Mouse (Mus musculus) lung, adult 18-20 months (tissue): ENCODE measurements at regions not wholly inside any gene's neighbourhood (a gene's known extent, or its start where the extent isn't known, plus 50 kb on each side); places are given as distances from the start of the nearest gene placed in this dataset.

ENCODE experiments used
- DNase-seq, 2 experiments: peaks; one replicate each; pipeline ENCODE4 v3.0.0; 2022; ENCODE audit warnings: mixed read lengths in 2 of 2

DNA sequence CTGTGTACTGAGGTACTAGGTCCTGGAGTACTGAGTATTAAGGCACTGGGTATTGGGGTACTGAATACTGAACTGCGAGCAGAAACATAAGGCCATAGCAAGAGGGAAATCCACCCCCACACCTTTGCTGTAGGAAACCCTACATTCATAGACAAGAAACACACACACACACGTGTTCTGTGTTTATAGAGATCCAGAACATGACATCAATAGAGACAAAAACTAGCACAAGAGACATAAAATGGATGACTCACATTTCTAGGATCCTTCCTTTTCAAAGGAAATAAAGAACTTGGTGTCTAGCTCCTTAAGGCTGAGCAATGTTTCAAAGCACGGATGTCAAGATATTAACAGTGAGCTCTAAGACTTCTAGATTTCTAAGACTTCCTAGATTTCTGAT, 49.9 kb upstream of the Nepro start:
- DNase-seq = no peak

DNA sequence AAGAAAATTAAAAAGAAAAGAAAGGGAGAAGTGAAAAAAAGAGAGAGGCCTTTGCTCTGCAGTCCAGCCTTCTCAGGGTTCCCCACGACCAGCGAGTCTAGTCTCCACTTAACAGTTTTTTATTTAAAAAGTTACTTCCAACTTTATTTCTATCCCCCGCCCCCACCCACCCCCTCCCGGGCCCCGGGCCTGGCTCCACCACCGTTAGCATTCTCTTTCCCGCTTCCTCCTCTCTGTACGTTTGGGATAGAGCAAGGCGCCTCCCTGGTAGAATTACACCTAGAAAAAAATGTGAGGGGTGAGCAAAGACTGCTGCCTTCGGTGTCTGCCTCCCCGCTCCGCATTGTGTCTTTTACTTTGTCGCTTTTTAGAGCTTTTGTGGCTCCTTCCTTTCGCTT, 51.7 kb upstream of the Nepro start:
- DNase-seq = no peak

DNA sequence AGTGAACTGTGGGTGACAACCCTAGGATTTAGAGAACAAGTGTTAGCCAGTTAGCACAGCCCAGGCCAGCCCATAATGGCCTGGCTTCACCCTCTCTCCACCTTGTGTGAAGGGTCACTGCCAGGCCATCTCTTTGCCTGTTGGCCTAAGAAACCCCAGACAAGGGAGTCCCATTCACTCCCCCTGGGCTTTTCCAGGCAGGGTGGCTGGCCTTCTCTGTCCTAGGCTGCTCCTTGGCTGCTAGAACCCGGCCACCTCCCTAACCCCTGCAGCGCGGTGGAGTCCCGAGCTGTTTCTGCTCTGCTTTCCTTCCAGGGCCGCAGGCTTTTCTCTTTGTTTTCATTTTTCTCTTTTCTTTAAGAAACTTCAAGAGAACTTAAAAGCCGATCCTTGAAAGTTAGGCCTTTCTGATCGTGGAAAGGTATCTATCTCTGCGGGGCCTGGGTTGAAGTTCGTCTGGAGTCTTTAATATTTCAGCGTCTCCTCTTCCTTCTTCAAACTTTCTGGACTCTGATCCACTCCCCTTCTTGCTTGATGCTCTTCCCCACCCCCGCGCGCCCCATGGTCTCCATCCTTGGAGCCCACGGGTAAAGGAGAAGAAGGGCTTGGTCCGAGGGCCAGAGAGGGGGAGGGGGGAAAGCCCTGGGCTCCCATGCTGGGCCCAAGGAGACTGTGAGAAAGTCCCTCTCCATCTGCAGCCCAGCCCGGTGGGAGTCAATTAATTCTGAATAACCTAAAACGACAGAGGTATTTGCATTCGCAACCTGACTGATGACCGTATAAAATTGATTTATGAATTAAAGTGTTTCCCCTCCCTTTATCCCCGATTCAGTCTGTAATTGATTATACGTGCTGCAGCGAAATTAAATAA, 52.3 kb upstream of the Nepro start:
- no peak for DNase-seq

DNA sequence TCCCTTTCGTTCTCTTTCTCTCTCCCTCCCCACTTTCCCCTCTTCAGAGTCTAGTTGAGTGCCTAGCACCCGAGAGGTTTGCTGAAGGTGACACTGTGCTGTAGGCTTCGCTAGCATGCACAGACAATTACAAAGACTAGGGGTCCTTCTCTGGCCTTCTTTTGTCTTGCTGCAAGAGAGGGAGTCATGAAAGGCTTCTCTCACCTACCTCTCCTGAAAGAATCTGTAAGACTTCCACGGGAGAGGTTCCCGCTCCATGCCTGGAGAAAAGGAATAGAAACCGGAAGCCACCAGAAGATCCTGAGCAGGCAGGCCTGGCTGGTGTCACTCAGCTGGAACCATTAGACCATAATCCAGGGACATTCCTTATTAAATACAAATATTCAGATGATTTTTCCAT, 56.0 kb upstream of the Nepro start:
- no peak for DNase-seq

DNA sequence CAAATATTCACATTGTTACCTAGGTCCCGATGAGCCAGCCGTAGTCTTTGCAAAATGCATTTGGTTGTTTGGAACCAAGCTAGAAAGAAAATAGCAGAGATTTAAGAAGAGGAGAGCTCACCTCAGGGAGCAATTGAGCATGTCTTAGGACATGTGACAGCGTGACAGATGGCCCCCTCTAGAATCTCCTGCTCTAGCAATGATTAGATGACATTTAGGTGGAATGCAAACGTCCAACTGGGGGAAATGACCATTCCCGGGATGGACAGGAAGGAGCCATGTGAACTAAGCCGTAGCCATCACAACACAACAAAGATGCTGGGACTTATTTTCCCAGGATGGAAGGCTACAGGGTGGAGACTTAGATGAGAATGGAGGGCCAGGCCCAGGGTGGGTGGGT, 57.0 kb upstream of the Nepro start:
- no peak for DNase-seq

DNA sequence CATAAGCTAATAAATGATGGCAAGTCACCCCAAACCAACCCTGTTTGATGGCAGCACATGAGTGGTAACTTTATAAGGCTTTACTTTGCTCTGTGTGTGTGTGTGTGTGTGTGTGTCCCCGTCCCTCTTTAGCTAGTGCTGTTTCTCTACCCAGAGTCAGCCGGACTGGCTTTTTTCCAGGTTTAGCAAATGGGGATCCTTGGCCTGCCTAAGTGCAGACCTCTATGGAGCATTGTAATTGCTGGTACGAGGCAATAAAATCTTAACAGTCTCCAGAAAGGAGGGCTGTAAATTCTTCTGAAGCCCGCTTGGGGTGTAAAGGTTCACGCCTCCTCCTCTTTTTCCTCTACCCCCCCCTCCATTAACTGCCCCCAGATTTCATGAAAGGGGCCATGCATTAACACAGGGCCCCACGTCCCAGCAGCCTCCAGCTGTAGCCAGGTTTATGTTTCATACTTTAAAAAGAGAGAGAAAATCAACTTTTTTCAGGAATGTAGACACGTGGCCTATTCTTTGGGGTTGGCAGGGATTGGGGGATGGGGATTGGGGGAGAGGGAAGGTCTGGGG, 57.6 kb upstream of the Nepro start:
- no peak for DNase-seq

DNA sequence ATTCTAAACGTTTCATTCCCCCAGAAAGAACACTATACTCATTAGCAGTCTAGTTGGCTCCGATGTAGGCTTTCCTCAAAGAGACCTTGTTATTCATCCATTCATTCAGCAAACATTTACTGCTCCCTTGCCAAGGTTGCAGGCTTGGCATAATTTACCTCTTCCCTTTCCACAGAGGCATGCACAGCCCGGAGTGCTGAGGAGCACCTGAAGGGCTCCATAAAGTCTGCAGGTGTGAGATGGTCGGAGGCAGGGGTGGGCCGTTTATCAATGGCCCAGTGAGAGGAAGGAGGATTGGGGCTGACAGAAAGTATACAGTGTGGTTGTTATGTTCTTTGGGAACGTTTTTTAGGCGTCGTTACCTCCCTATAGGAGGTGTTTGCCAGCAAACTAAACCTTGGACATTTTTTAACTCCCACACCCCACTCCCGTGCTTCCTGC, 58.6 kb upstream of the Nepro start:
- DNase-seq = no peak

DNA sequence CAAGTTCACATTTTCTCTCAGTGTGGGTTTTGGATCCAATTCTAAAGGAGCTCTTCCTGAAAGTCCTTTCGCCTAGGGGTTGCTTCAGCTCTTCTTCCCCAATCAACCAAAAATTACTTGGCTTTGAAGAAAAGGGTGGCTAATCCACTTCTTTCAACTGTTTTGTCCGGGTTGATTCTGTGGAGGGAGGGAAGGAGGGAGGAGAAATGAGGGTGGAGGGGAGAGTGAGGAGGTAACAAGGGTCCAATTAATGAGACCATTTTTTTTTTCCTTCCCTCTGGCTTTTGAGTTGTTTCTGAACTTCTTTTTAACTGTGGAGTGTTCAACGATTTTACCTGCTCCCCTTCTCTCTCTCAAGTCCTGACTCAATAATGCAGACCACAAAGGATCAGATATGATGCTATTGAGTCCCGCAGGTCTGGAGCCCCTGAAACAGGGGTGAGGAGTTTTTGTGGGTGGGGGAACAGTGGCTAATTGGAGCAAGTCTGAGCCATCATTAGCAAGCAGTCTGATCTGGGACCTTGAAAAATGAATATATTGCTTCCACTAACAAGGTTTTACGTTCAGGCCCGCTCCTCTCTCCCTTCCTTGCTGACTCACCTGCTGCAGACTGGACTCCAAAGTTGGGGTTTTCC, 61.0 kb upstream of the Nepro start:
- DNase-seq = no peak

DNA sequence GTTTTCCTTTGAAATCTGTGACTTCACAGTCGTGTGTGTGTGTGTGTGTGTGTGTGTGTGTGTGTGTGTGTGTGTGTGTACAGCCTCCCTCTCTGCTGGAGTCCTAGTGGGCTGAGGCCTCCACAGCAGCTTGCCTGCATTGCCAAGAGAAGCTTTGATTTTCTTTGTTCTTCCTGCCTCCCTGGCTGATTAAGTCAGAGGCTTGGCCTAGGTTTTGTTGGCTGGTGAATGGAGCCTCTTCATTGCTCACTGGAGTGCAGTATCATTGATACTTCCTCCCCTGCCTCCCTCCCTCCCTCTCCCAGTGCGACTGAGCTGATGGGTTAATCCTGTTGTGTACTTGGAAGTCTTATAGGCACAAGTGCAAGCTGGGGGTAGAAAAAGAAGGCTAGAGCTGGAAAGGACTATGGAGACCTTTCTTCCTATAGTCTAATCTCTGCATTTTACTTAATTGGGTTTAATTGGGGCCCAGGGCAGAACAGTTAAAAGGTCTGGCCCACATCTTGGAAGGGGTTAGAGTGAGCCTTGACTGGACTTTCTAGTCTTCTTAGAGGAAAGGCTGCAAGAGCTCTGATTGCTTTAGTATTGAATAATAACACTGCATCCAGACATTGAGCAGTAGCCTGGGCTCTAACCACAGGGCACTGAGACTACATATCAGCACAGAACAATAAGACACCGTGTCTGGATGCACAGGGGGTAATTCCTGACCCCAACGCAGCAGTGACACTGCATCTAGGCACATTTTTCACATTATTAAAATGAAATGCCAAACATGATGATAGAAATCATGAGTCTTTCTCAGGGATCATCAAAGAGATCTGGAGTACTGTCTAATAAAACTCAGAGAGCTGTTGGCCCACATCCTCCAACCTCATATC, 62.9 kb upstream of the Nepro start:
- no peak for DNase-seq

DNA sequence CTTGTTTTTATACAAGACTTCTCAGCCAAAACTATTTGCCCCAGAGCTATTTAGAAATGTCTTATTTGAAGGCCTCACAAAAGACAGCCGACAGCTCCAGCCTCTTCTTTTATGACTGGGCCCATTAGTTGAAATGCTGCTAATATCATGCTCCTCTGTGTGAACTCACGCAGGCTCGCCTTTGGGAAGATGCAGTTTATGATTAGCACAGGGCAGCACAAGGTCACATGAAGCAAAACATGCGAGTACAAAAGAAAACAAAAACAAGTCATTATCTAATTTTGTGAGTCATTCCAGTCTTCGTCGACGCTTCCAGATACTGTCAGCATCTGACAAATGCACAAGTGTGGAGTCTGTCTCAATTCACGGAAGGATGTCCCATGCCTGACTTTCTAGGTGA, 65.8 kb upstream of the Nepro start:
- no peak for DNase-seq

DNA sequence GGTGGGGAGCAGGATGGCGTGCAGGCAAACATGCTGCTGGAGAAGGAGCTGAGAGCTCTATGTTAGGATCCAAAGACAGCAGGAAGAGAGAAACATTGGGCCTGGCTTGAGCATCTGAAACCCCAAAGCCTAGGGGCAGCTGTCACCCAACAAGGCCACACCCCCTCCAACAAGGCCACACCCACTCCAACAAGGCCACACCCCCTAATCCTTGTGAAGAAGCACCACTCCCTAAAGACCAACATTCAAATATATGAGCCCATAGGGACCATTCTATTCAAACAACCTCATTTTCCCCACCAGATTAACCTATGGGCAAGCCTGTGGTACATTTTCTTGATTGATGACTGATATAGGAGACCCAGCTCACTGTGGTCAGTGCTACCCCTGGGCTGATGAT, 67.9 kb upstream of the Nepro start:
- no peak for DNase-seq

DNA sequence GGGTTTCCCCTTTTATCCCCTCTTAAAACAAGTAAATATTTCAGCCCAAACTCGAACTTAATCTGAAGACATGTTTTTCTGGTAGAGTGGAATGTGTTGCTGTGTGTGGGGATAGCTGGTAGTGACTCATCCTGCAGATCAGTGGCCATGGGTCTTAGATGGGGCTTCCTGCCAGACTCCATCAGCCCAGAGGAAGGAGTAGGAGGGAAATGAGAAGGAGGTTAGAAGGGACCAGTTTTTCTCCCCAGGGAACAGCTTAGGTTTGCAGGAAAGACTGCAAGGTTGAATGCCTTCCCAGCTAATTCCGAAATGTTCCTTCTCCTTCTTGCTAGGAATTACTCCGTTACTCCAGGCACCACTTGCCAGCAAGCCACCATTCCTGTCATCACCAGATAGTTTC, 68.8 kb upstream of the Nepro start:
- DNase-seq = no peak

DNA sequence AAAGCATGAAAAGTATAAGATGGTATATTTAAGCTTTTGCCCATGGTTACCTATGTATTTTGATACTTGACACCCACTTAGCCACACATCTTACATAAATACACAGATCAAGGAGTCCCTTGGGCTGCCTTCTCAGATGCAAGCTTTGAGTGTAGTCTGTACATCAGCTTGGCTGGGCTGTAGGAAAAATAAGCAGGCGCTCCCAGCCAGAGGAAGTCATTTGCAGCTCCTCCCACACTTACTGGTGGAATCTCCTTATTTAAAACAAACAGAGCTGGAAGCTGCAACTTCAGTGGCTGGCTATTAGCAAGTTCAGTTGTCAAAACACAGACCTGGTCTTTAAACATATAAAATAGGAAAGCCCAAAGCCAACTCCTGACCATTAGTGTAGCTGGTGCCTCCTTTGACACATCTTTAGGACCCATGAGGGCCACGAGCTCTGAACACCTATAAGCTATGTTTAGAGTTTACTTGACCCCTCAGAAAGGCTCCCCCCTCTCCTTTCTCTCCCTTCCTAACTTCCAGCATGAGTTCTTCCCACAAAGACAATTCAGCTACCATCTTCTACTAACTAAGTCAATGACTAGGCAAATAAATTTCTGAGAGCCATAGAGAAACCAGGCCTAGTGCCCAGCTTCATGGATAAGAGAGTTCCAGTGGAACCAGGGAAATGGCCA, 75.4 kb upstream of the Nepro start:
- no peak for DNase-seq

DNA sequence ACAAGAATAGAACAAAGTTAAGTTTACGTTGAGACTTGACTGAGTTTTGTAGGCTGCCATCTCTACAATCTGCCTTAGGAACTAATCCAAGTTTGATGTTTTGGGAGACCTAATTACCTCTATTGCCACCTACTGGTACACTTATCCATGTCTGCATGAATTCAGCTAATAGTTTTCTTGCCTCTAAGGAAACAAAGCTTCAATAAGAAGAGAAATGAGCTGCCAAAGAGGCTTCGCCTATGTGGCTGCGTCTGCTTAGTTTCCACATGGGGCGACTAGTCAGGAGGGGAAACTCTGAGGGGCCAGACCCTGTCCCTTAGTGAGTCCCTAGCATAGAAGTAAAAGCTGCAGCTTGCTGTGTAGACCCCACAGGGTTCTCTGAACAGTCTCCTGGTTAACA, 80.1 kb upstream of the Nepro start:
- DNase-seq = no peak

DNA sequence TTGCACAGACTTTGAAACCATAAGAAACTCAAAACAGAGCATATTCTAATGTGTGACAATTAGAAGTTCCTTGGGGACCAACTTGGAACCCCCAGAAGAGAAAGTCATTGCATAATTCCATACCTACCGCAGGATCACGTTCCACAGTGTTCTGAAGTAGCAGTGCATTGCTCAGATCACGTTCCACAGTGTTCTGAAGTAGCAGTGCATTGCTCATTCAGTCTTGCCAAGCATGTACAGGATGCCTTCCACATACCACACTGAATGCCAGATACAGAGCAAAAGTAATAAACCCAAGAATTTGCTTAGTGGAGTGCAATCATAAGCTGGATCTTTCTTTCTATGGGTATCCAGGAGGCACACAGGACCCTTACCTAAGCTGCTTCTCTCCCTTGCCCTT, 78.4 kb upstream of the Boc start:
- no peak for DNase-seq

DNA sequence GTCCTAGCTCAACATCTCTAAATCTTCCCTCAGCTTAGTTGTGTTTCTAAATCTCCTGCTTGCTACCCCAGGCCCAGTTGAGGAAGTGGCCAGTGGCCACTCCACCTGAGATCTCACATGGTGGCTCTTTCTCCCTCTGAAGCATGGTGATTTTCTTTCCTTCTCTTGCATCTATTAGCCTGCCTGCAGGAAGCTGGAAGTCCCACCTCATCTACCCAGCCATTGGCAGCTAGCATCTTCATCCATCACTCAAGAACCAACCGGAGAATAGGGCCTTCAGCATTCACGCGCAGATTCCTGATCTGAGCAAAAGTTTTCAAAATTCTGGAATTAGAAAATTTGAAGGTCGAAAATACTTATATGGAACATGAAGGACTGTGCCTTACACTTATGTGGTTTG, 75.8 kb upstream of the Boc start:
- DNase-seq = no peak

DNA sequence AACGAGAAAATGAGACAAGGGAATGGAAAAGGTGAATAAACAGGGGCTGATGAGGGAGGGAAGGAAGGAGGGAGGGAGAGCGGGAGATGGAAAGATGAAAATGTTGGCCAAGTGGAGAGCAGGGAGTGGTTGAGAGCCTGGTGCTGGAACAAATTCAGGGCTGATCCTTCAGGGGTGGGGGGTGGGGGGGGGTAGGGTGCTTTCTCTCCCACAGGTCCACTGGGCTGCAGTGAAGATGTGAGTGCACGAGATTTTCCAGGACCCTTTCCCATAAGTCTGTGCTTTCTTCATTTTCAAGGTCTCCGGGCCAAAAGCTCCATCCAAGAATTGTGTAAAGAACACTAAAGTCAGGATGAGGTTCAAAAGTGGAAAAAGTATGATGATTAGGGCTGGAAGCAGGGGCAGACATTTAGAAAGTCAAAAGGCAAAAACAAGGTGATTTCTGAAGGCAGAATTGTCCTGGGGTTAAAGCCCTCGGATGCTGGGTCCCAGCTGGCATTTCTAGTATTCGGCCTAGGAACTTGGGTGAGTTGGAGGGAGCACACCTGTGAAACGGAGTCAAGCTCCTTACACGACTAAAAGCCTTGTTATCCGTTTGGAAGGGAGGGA, 74.5 kb upstream of the Boc start:
- no peak for DNase-seq

DNA sequence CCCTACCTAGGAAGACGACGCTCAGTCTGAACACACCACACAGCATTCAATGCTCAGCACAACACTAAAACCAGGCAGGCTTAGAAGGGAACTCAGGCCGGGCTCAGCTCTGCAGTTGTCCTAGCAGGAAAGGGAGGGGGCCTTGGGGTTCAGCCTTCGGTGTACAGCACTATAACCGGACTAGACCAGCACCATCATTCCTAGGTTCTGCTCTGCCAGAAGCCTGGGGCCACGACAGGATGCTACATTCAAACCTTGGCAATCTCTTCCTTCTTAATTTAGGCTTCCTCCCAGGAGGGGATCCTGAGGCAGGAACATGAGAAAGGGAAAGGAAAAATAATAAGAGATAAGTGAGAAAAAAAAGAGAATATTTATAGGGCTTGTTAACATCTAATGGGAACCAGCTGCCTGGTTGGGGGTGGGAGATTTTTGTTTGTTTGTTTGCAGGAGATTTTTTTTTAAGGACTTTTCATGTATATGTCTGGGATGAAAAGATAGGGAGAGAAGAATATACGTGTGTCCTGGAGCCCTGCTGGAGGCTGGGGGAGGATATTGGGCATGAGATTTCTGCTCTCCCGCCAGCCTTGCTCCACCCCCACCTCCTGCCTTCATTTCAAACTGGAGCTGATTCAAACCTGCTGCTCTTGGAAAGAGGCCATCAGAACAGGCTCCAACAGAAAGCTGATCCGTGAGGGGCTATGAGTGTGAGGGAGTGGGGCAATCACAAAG, 73.8 kb upstream of the Boc start:
- DNase-seq = peak; percentile 34 to 37

DNA sequence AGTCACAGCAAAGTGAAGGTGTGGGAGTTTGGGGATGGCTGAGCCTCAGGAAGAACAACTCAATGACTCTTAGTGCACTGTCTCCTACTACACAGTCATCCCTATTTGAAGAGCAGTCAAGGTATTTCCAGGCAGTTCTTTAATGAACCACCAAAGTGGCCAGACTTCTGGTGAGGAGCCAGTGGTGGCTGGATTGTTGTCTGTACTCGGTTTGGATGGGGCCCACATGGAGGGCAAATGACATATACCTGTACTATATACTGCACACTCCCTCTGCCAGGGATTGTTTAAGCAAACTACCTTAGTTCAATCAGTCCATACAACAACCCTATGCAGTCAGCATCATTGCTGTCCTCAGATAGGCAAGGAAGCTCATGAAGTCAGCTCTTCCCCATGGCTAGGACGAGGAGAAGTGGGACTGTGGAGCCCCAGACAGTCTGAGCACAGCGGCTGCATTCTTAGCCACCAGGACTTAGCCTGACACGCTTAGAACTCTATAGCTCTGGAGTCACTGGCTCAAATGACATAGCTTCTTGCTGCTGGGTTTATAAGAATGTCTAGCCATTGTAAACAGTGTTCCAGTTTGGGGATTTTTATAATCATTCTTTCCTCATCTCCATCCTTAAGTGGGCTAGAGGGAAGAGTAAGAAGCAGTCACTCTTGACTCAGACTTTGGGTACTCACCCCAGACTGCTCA, 72.8 kb upstream of the Boc start:
- no peak for DNase-seq

DNA sequence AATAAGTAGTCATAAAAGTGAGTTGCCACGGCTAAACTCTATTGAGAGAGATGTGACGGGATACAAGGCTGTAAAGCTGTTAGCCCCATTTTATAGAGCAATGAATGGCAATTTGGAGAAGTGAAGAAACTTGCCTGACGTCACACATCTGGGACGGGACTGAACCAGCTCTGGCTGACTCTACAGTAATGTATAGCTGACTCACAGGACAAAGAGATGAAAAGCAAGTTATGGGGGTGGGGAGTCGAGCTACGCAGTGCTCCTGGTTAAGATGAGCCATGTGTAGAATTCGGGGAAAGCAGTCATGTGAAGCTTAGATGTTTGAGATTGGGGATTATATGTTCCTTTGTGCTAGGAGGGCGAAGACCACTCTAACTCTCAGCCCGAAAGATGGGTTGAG, 72.2 kb upstream of the Boc start:
- no peak for DNase-seq

DNA sequence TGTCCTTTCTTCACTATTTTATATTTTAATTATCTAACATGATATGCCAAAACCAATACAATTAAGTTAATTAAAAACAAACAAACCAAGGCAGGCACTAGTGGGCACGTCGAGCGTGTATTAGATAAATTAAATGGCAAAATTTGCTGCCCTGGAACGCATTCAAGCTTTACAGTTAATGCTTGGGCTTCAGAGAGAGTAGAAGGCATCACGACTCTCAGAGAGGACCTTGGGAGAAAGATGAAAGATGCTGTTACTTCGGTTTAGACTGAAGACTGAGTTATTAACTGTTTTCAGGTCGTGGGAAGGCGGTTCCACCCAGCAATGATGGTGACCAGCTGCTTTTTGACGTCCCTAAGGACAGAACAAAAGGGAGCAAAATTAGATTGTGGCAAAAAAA, 71.7 kb upstream of the Boc start:
- DNase-seq = no peak
